In genomic region chr19:10895016-10895528, GRCm38 (mm10) we compare ENCODE assay signal across 8 mouse cellular contexts. TPM values are rescaled to one million over a fixed set of nuclear protein-coding genes. Genes with fewer than 3 reads are reported as not detected.
DNase-seq lines count a peak whose midpoint lies in the region; ATAC-seq and TF ChIP-seq lines count a peak whose summit lies in the region.

Gene Prpf19, plus strand, starts transcription at chr19:10895231.

- peak; percentile 70; the same call in 1 of the 2 replicates for TF ChIP-seq EP300 in heart, adult 2 months (IDR thresholded peaks at IDR 0.05; ENCODE audit: insufficient read depth, low read depth, low read length)

- peak; percentile 44 for TF ChIP-seq CTCF in heart, adult 2 months (IDR thresholded peaks at IDR 0.05)

- WGBS in embryonic facial prominence, embryonic 13.5 days = under 1% methylated on average over 43 of the region's 43 CpGs
- WGBS in heart, adult 2 months = under 1% methylated on average over 43 of the region's 43 CpGs
- under 1% methylated on average over 43 of the region's 43 CpGs for WGBS in limb, embryonic 13.5 days
- WGBS in midbrain, embryonic 16.5 days = 0% methylated on average over 43 of the region's 43 CpGs

- ATAC-seq in embryonic facial prominence, embryonic 13.5 days (ENCODE audit: insufficient number of reproducible peaks, insufficient read depth, low FRiP score, low TSS enrichment, low read depth) = peak; percentile 90
- peak; percentile 95 for ATAC-seq in limb, embryonic 13.5 days (ENCODE audit: low FRiP score, low read depth)
- peak; percentile 97 for ATAC-seq in midbrain, embryonic 16.5 days

- peak; percentile 91 for TF ChIP-seq POLR2A in heart, adult 2 months (IDR thresholded peaks at IDR 0.05; ENCODE audit: insufficient read depth, low read depth, low read length)

- DNase-seq in 3134 (ENCODE audit: extremely low read depth, insufficient read length, low spot score) = peak; percentile 95
- DNase-seq in adrenal gland, postnatal 36 days = peak; percentile 97
- DNase-seq in heart, adult 2 months = peak; percentile 97 to 98
- DNase-seq in kidney, adult 8-10 months = peak; percentile 98
- DNase-seq in spleen, postnatal 10 days (ENCODE audit: low spot score in 2 of 2) = peak; percentile 88 to 97

- H3K9ac ChIP-seq in embryonic facial prominence, embryonic 13.5 days = peak within 1 kb of the TSS; percentile 93
- H3K9ac ChIP-seq in heart, adult 2 months (ENCODE audit: low read depth, low read length) = peak within 1 kb of the TSS; percentile 96
- H3K9ac ChIP-seq in limb, embryonic 13.5 days = peak within 1 kb of the TSS; percentile 96
- H3K9ac ChIP-seq in midbrain, embryonic 16.5 days (ENCODE audit: low read depth, low read length) = peak within 1 kb of the TSS; percentile 93

- H3K79me2 ChIP-seq in heart, adult 2 months (replicated peaks; ENCODE audit: control insufficient read depth, insufficient read depth, low read length) = no peaks in the 10 kb centered on the region

- no peaks in the 10 kb centered on the region for H3K9me3 ChIP-seq in embryonic facial prominence, embryonic 13.5 days
- H3K9me3 ChIP-seq in limb, embryonic 13.5 days = no peaks in the 10 kb centered on the region
- no peaks in the 10 kb centered on the region for H3K9me3 ChIP-seq in midbrain, embryonic 16.5 days (replicated peaks; ENCODE audit: control insufficient read depth, low read length, poor library complexity, severe bottlenecking)

- intact Hi-C loops in heart, adult 2 months (cut with DNase I) = loop anchor here (1.0 to 2.0 kb wide), 2 partner anchors 13 to 54 kb away; partner anchors contain the start of genes Ccdc86 and Tmem109

- H3K36me3 ChIP-seq in embryonic facial prominence, embryonic 13.5 days = peaks cover 28% of the 10 kb centered on the region
- H3K36me3 ChIP-seq in heart, adult 2 months (ENCODE audit: control insufficient read depth, insufficient read depth, low read length) = peaks cover 16% of the 10 kb centered on the region
- peaks cover 30% of the 10 kb centered on the region for H3K36me3 ChIP-seq in limb, embryonic 13.5 days
- peaks cover 18% of the 10 kb centered on the region for H3K36me3 ChIP-seq in midbrain, embryonic 16.5 days (ENCODE audit: control insufficient read depth, insufficient read depth, low read length)

- H3K4me3 ChIP-seq in embryonic facial prominence, embryonic 13.5 days = peak within 1 kb of the TSS; percentile 87
- H3K4me3 ChIP-seq in heart, adult 2 months = peak within 1 kb of the TSS; percentile 77
- peak within 1 kb of the TSS; percentile 92 for H3K4me3 ChIP-seq in limb, embryonic 13.5 days
- peak within 1 kb of the TSS; percentile 89 for H3K4me3 ChIP-seq in midbrain, embryonic 16.5 days (ENCODE audit: low read depth, low read length)

- peak within 1 kb of the TSS; percentile 85 for H3K4me2 ChIP-seq in embryonic facial prominence, embryonic 13.5 days
- peak within 1 kb of the TSS; percentile 94 for H3K4me2 ChIP-seq in limb, embryonic 13.5 days (replicated peaks)
- peak within 1 kb of the TSS; percentile 93 for H3K4me2 ChIP-seq in midbrain, embryonic 16.5 days (ENCODE audit: low read length)

- H3K27me3 ChIP-seq in embryonic facial prominence, embryonic 13.5 days = no peaks in the 10 kb centered on the region
- no peaks in the 10 kb centered on the region for H3K27me3 ChIP-seq in heart, adult 2 months (ENCODE audit: control insufficient read depth, insufficient read depth, low read length)
- H3K27me3 ChIP-seq in limb, embryonic 13.5 days = no peaks in the 10 kb centered on the region
- H3K27me3 ChIP-seq in midbrain, embryonic 16.5 days (ENCODE audit: control insufficient read depth, insufficient read depth, low read depth, low read length) = no peaks in the 10 kb centered on the region

- peaks cover 15% of the 10 kb centered on the region for H3K4me1 ChIP-seq in embryonic facial prominence, embryonic 13.5 days
- peaks cover 1% of the 10 kb centered on the region for H3K4me1 ChIP-seq in heart, adult 2 months (ENCODE audit: control insufficient read depth, insufficient read depth, low read length)
- peaks cover 21% of the 10 kb centered on the region for H3K4me1 ChIP-seq in limb, embryonic 13.5 days
- peaks cover 14% of the 10 kb centered on the region for H3K4me1 ChIP-seq in midbrain, embryonic 16.5 days (ENCODE audit: control insufficient read depth, insufficient read depth, low read length)

- H3K27ac ChIP-seq in embryonic facial prominence, embryonic 13.5 days = peak within 1 kb of the TSS; percentile 93
- peak within 1 kb of the TSS; percentile 93 for H3K27ac ChIP-seq in heart, adult 2 months
- peak within 1 kb of the TSS; percentile 94 for H3K27ac ChIP-seq in limb, embryonic 13.5 days
- peak within 1 kb of the TSS; percentile 91 for H3K27ac ChIP-seq in midbrain, embryonic 16.5 days (ENCODE audit: low read length)

RNA-seq across cellular contexts. Expression of gene Prpf19, which starts in this region (rescaled TPM):
- 100 to 1,000 TPM; 122 to 188 TPM for total RNA-seq in adrenal gland, postnatal 36 days (2021)
- 45.3 and 47.5 TPM in 2 replicates for polyA plus RNA-seq in embryonic facial prominence, embryonic 13.5 days (2015; fragmentation: Nextera tagmentation; extraction: Ambion mirVana)
- total RNA-seq in heart, adult 2 months (2021) = 100 to 1,000 TPM; 216 to 243 TPM
- 432 and 512 TPM in 2 replicates for polyA plus RNA-seq in heart, adult 2 months (2012; rRNA removed)
- 49.9 and 50.9 TPM in 2 replicates for polyA plus RNA-seq in limb, embryonic 13.5 days (2015; fragmentation: Nextera tagmentation; extraction: Ambion mirVana)
- 38.9 and 40.1 TPM in 2 replicates for polyA plus RNA-seq in midbrain, embryonic 16.5 days (2015; fragmentation: Nextera tagmentation; extraction: Ambion mirVana)

Comparison
In these comparisons a context has a peak if more than half of its experiments do, and no peak if none do; other contexts are left out.
1. Peak in every context shown above with its lines: DNase-seq, ATAC-seq, H3K4me3 ChIP-seq and H3K27ac ChIP-seq.